Mouse (Mus musculus) gastrocnemius, adult 8-10 months (tissue): ENCODE data around the gene Ugt1a6b. TPM values are rescaled to one million over a fixed set of nuclear protein-coding genes. Genes with fewer than 3 reads are reported as not detected.

Source experiments
- DNase-seq, 2 experiments: peaks; one replicate each; pipeline ENCODE4 v3.0.0; 2022; ENCODE audit warnings: low spot score in 2 of 2
- total RNA-seq, 4 experiments: library from RNA; stranded (reverse); gene quantifications; 2 replicates each; pipeline ENCODE4 v1.2.4; 2022

Ugt1a6b gene
- total RNA-seq, 4 experiments from 2014 or later, result 0.72 to 1.3 TPM; not detected in 2

DNA sequence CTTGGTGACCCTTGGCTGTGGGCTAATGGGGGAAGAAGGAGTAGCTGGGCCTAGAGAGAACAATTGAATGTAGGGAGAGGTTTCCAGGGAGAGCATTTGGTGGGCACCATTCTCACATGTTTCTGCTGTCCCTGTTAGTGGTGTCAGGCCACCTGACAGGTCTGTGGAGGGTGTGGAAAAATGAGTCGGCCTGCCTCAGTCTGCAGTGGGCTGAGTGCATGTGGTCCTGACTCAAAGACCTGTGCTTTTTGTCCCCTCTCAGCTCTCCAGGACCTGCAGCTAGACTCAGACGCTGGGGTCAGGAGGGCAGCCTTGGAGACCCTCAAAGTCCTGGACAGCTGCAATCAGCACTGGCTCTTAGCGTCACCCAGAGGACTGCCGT is 156.6 kb downstream of the Ugt1a6b start:
- no peak for DNase-seq

DNA sequence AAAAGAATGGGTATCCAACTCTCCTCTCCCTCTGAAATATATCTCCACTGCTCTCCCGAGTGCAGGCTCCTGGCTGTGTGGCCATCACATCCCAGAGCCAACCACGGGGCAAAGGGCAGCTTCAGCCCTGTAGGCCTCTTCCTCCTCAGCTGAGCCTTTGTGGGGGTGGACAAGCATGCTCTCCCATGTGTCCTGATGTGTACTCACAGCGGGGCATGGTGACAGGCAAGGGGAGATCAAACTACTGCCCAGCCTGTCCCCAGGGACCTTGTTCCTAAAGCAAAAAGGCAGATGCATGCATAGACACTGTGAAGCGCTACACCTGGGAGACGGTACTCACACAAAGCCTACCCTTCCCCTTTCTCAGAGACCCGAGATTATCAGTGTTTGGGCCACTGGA is 157.1 kb downstream of the Ugt1a6b start:
- no peak for DNase-seq

DNA sequence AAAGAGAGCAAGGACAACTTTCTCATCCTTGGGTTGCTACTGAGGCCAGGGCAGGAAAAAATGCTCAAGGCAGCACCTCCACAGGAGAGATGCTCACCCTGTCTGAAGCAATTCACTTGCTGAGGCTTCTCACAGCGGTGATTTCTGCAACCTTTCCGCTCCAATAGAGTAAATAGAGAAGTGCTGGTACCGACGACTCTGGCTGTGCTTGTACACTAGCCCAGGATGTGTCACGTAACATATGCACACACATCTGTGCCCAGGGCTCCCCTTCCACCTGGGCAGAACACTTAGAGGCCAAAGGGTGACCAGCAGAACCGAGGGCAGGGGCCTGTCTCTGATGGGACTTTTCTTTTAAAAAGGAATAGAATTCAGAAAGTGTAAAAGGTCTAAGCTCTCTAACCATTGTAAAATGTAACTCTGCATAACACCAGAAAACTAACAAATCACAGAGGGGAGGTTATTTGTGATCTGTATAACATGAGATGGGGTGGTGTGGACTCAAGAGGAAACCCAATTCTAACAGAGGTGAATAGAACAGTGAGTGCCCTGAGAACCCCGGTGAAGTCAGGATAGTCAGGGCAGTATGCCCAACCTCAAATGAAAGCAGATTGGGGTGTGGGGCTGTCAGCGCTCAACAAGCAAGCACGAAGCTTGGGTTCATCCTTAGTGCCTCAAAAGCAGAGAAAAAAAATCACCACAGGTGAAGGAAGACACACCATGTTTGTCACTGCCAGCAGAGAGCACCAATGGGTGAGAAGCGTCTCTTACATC is 157.7 kb downstream of the Ugt1a6b start:
- DNase-seq, result no peak

DNA sequence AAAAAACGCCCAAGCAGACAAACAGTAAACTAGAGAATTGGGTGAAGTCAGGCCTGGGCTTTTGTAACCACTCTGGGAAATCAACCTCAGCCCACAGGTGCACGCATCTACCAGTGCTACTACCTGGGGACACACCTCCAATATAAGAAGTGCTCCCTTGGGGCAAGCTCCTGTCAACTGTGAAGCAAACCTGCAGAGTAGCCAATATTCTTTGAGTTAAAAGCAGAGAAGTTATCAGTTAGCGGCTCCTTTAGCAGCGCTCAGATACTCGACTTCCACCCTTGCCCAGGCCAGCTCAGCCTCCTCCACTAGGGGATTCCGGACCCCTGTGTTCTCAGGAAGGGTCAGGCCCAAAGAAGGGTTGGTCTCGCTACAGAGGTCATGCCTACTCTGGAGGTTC is 158.7 kb downstream of the Ugt1a6b start:
- DNase-seq, result no peak

DNA sequence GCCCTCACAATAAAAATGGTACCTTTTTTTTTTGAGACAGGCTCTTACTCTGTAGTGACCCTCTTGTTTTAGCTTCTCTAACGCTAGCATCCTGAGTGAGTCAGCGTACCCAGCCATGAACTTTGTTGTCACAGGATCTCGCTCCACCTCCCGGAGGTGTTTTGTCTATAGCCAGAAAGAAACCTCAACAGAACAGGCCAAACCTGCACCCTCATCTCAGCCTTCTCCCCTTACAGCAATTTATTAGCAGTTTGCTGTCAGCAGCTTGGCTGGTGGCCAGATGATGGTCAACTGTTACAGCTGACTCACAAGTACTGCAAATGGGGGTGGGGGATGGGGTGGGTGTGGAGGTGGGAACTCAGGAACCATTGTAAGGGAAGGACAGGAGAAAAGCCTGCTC is 159.2 kb downstream of the Ugt1a6b start:
- no peak for DNase-seq

DNA sequence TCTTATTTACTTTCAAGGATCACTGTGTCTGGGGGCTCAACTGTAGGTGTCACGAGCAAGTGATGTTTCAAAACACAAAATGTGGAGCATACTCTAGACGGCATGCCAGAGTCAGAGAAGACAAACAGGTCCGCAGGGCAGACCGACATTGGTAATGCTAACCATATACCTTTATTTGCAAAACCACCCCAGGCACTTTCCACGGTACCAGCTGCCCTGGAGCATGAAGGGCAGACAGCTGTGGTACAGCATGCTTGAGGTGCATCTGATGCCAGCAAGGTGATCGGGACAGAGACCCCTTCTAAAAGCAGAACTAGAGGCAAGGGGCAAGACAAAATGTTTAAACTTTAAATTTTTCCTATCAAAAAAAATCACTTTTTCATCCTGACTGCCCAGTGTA is 159.9 kb downstream of the Ugt1a6b start:
- no peak for DNase-seq

DNA sequence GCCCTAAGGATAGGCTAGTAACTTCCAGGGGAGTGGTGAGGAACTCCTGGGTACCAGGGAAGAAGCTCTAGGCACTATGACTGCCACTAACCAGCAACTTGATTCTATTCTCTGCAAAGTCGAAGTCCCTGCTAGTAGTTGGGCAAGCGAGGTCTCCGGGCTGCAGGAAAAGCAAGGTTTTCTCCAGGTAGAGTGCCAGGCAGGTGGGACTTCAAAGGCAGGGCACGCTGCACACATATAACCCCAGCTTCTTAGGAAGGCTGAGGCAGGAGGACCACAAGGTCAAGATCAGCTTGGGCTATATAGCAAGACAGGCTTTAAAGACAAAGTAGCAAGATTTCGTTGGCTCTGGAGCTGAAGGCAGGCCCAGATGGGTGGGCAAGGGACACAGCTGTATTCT is 160.7 kb downstream of the Ugt1a6b start:
- no peak for DNase-seq

DNA sequence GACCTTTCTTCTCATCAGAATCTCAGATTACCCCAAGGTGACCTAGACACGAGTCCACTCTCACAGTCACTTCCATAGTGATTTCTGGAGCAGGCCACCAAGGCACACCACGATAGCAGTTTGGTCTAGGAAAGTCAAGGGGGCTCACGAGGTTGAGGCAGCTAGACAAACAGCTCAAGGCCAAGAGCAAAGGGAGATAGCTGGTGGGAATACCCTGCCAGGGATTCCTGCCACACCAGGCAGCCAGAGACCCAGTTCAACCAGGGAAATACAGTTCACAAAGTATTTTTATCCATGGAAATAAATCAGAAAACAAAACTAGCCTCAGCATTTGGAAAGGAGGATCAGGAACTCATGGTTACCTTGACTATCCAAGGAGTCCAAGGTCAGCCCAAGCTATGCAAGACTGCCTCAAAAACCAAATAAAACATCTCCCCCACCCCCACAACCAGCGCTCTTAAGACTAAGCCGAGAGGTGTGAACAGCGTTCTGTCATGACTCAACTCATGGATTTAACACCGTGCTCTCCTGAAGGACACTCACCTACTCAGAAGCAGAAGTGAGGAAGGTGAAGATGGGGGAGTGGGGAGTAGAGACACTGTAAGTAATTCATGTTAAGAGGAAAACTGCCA is 161.3 kb downstream of the Ugt1a6b start:
- no peak for DNase-seq

DNA sequence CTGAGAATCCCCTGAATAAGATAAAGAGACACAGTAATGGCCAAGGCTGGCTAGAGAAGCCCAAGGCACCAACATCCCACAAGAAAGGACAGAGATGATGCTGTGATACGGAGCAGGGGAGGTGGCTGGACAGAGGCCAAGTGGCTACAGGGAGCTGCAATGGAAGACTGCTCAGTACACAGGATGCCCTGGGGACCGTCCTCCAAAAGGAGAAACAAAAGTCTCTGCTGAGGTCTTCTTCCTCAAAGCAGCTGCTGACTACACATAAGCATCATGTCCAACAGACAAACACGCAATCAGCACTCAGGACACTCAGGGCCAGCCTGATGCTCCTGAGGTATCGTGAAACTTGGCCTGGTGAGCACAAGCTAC is 161.8 kb downstream of the Ugt1a6b start:
- DNase-seq, result no peak

DNA sequence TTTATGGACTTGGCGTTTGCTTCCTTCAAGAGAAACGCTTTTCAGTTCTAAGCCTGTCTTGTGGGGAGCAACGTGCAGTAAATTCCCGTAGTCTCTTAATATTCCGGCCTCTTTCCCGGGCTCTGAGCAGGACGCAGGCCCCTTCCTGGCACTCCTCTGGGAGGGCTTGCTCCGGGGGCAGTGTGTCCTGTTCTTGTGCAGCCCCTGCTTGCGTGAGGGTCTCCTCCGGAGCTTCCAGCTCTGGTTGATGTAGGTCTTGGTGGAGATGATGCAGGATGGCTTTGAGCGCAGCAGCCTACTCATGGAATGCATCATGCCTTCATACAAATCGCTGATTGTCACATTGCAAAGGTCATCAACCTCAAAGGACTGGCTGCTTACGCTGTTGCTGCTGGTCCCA is 163.1 kb downstream of the Ugt1a6b start:
- peak in 1 of 2 experiments; percentile 15 for DNase-seq

DNA sequence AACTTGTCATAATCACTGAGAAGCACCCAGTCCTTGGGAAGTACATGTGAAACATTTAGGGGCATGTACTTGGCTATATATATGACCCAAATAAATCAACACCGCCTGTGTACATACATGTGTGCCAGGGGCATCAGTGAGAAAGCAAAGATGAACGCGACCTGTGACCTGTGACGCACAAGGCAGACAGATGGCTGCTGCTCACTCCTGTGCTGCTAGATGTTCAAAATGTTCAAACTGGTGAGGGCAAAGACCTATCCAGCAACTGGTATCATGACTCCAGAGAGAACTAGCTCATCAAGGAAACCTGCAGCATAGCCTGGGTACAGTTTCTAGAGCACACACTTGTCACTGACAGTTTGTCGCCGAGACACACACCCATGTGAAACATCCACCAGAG is 164.4 kb downstream of the Ugt1a6b start:
- peak in 1 of 2 experiments; percentile 9 for DNase-seq

DNA sequence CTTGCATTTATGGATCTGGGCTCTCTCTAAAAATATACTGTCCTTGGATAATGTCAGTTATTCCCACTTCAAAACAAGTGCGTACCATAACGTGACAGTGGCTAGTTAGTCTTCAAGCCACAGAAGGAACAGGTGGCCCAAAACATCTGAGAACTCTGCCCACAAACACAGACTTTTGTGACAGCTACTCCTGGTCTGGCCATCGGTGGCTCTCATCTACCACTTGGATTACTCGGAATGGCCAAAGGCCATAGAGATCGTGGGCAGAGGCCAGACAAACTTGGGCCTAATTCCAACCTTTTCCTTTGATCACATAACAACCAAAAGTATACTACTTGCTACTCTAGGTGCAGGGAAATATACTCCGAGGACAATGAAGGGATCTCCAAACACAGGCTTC is 165.0 kb downstream of the Ugt1a6b start:
- peak in 1 of 2 experiments; percentile 4 for DNase-seq

Other genes starting within 250 kb of the Ugt1a6b start
- gene Dgkd, start 250.0 kb upstream of the Ugt1a6b start, total RNA-seq, result 10 to 100 TPM; 23.4 to 30.2 (median 28.0) TPM
- 1 to 10 TPM; 6.9 to 7.6 (median 7.3) TPM for gene Usp40, start 94.7 kb upstream of the Ugt1a6b start, total RNA-seq
- not detected for gene Ugt1a10, start 47.9 kb upstream of the Ugt1a6b start, total RNA-seq
- gene Ugt1a9, start 32.5 kb upstream of the Ugt1a6b start, total RNA-seq, result not detected
- gene Ugt1a8, start 15.4 kb upstream of the Ugt1a6b start, total RNA-seq, result not detected
- gene Ugt1a7c, start 8.2 kb upstream of the Ugt1a6b start, total RNA-seq, result under 1 TPM in 2 of 4 experiments, not detected in 2; 0.11 to 0.44 TPM
- 1 to 10 TPM in 1 of 4 experiments, under 1 TPM in 3; 0.22 to 2.0 (median 0.47) TPM for gene Ugt1a6a, start 31.6 kb downstream of the Ugt1a6b start, total RNA-seq
- not detected for gene Ugt1a5, start 62.8 kb downstream of the Ugt1a6b start, total RNA-seq
- gene Ugt1a2, start 97.3 kb downstream of the Ugt1a6b start, total RNA-seq, result under 1 TPM in 1 of 4 experiments, not detected in 3; 0.16 TPM
- not detected for gene Dnajb3, start 102.5 kb downstream of the Ugt1a6b start, total RNA-seq
- gene Ugt1a1, start 108.7 kb downstream of the Ugt1a6b start, total RNA-seq, result under 1 TPM in 2 of 4 experiments, not detected in 2; 0.12 to 0.46 TPM
- gene Mroh2a, start 123.7 kb downstream of the Ugt1a6b start, total RNA-seq, result not detected
- gene Hjurp, start 174.4 kb downstream of the Ugt1a6b start, total RNA-seq, result 1 to 10 TPM; 4.4 to 6.3 (median 4.7) TPM
- gene Trpm8, start 174.4 kb downstream of the Ugt1a6b start, total RNA-seq, result not detected